Mouse (Mus musculus) MN1 (cell line): ENCODE measurements around the gene Gm13287.
A peak's percentile ranks its signal among the peaks of the same experiment; 100 is the strongest.
"Not testable (repeated sequence)": the region's sequence is repeated elsewhere in the genome, so short reads cannot be mapped to it uniquely, and the experiment has no call there.

Experiments
- DNase-seq: peaks from one replicate; pipeline ENCODE4 v3.0.0-alpha.2; 2016; ENCODE audit warnings: low spot score

Gene Gm13287

DNA sequence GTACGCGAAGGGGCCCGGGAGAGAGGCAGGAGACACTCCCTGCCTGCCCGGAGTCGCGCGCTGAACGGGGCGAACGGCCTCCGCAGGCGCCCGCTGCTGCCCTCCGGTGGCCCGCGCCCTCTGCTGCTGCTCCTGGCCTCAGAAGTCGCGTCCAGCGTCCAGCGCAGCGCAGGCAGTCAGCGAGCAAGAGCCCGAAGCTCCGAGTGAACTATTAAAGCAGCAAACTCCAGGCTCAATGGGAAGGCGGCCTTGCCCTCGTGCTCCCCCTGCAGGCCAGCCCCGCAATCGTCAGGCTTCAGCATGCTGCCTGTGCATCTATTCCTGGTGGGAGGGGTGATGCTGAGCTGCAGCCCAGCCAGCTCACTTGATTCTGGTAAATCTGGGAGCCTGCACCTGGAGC is 6.0 kb upstream of the Gm13287 start, which contains the start of gene Gm13279:
Gene Gm13279, plus strand, starts transcription at position 301 of the 400 bp plus-strand sequence.
- DNase-seq: not testable (repeated sequence)

DNA sequence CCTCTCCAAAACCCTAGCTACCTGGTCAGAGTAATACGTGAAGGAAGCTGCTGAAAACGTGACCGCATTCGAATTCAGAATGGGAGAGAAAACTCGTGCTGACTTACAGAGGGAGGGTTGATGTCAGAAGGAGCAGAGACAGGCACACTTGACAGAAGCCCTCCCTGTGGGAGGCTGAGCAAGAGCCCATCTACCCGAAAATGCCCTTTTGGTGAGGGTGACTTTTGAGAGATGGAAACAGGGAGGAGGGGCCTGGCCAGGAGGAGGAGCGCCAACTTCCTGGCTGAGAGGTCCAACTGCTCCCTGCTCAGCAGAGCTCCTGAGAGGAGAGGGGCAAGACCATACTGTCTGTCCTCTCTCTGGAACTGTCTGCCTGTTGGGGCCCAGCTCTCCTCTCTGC is 3.7 kb upstream of the Gm13287 start, which contains the start of gene Gm13285:
Gene Gm13285, plus strand, starts transcription at position 301 of the 400 bp plus-strand sequence.
- not testable (repeated sequence) for DNase-seq

DNA sequence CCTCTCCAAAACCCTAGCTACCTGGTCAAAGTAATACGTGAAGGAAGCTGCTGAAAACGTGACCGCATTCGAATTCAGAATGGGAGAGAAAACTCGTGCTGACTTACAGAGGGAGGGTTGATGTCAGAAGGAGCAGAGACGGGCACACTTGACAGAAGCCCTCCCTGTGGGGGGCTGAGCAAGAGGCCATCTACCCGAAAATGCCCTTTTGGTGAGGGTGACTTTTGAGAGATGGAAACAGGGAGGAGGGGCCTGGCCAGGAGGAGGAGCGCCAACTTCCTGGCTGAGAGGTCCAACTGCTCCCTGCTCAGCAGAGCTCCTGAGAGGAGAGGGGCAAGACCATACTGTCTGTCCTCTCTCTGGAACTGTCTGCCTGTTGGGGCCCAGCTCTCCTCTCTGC is 2.2 kb downstream of the Gm13287 start, which contains the start of gene Gm13288:
Gene Gm13288, plus strand, starts transcription at position 301 of the 400 bp plus-strand sequence.
- not testable (repeated sequence) for DNase-seq

DNA sequence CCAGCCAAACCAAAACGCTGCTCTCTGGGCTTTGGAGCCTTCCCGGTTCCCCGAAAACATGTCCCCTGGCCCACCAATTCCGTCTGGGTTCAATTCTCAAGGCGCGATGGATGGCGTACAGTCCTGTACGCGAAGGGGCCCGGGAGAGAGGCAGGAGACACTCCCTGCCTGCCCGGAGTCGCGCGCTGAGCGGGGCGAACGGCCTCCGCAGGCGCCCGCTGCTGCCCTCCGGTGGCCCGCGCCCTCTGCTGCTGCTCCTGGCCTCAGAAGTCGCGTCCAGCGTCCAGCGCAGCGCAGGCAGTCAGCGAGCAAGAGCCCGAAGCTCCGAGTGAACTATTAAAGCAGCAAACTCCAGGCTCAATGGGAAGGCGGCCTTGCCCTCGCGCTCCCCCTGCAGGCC is 2.7 kb downstream of the Gm13287 start:
- not testable (repeated sequence) for DNase-seq

DNA sequence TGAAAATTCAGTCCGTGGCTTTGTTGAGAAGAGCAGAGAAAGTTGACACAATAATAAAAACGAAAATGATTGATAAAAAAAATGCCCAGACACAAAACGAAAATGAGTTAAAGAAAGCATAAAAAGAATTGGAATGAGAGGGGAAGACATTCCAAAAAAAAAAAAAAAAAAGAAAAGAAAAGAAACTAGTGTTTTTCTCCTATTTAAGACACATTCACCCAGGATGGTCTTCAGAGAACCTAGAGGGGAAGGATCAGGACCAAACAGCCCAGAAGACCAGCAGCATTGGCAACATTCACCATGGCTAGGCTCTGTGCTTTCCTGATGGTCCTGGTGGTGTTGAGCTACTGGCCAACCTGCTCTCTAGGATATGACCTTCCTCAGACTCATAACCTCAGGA is 12.9 kb downstream of the Gm13287 start, which contains the start of gene Ifna7:
Gene Ifna7, plus strand, starts transcription at position 301 of the 400 bp plus-strand sequence.
- no peak for DNase-seq

DNA sequence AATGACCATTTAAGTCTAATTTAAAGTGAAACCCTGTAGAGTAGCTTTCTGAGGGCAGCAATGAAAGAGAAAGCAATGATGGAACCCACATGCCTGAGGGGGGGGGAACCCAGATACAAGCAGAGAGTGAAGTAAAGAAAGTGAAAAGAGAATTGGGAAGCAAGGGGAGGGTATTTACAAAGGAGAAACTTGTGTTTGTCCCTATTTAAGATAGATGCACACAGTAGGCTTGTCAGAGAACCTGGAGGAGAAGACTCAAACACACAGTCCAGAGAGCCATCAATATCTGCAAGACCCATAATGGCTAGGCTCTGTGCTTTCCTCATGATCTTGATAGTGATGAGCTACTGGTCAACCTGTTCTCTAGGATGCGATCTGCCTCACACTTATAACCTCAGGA is 16.6 kb downstream of the Gm13287 start, which contains the start of gene Ifna11:
Gene Ifna11, plus strand, starts transcription at position 301 of the 400 bp plus-strand sequence.
- no peak for DNase-seq

DNA sequence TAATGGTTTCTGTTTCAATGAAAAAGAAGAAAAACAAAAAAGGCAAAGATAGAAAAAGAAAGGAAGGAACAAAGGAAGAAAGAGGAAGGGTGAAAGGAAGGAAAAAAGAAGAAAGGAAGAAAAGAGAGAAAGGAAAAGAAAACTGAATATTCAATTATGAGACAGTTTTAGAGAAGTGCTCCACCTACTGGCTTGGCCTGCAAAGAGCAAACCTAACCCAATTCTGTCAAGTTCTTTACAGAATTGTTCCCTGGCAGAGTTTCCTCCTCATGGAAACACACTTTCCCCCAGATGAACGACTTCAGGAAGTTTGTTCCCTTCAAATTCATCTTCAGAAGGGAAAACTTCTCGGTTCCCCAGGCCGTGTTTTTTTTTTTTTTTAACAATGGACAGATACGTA is 19.9 kb downstream of the Gm13287 start:
- DNase-seq: peak; percentile 10

DNA sequence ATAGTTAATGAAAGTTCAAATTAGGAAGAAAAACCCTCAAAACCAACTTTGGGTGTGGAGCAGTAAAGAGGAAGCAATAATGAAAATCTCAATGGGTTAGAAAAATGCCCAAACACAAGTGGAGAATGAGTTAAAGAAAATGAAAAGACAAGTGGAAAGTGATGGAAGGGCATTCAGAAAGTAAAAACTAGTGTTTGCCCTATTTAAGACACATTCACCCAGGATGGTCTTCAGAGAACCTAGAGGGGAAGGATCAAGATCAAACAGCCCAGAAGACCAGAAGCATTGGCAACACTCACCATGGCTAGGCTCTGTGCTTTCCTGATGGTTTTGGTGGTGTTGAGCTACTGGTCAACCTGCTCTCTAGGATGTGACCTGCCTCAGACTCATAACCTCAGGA is 24.1 kb downstream of the Gm13287 start, which contains the start of gene Ifna6:
Gene Ifna6, plus strand, starts transcription at position 301 of the 400 bp plus-strand sequence.
- not testable (repeated sequence) for DNase-seq

DNA sequence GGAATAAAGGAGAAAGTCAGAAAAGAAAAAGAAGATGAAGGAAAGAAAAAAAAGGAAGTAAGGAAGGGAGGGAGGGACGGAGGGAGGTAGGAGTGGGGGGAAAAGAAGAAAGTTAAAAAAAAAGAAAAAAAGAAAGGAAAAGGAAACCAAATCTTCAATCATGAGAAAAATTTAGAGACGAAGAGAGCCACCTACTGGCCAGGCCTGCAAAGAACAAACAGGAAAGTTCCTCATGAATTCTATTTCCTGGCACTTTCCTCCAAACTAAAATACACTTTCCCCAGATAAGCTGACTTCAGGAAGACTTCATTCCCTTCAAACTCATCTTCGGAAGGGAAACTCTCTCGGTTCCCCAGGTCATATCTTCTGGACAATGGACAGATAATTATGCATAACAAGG is 27.5 kb downstream of the Gm13287 start:
- no peak for DNase-seq

DNA sequence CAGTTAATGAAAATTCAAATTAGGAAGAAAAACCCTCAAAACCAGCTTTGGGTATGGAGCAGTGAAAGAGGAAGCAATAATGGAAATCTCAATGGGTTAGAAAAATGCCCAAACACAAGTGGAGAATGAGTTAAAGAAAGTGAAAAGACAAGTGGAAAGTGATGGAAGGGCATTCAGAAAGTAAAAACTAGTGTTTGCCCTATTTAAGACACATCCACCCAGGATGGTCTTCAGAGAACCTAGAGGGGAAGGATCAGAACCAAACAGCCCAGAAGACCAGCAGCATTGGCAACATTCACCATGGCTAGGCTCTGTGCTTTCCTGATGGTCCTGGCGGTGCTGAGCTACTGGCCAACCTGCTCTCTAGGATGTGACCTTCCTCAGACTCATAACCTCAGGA is 32.2 kb downstream of the Gm13287 start, which contains the start of gene Ifna5:
Gene Ifna5, plus strand, starts transcription at position 301 of the 400 bp plus-strand sequence.
- DNase-seq: not testable (repeated sequence)

DNA sequence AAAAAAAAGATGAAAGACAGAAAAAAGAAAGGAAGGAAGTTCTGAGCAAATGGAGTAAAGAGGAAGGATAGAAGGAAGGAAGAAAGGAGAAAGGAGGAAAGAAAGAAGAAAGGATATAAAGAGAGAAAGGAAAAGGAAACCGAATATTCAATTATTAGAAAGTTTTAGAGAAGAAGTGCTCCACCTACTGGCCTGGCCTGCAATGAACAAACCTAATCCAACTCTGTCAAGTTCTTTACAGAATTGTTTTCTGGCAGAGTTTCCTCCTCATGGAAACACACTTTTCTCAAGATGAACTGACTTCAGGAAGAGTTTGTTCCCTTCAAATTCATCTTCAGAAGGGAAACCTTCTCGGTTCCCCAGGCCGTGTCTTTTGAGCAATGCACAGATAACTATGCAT is 35.8 kb downstream of the Gm13287 start:
- DNase-seq: no peak

DNA sequence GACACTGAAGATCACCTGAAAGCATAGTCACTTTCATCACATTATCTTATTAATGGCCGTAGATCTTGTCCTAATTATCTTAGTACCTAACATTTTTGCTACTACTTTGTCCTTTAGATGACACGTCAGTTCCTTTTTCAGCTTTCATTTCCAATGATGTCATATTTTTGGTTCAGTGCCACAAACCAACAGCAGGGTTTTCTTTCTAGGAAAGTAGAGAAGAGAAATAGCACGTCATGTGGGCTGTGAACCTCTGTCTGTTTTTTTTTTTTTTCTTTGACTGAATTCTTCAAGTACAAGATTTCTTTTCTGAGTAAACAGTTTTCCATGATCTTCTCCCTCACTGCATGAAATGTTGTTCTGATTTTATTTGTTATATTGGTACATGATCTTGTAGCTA is 37.0 kb downstream of the Gm13287 start:
- DNase-seq: no peak

DNA sequence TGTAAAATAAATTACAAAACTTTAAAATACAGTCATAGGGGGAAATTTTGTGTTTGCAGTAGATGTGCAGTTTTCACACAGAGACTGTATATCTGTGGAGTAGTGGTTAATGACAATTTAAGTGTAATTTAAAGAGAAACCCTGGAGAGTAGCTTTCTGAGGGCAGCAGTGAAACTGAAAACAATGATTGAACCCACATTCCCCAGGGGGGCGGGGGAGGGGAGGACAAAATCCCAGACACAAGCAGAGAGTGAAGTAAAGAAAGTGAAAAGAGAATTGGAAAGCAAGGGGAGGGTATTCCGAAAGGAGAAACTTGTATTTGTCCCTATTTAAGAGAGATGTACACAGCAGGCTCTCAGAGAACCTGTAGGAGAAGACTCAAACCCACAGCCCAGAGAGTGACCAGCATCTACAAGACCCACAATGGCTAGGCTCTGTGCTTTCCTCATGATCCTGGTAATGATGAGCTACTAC is 38.4 kb downstream of the Gm13287 start, which contains the start of gene Ifna4:
Gene Ifna4, plus strand, starts transcription at position 424 of the 474 bp plus-strand sequence.
- no peak for DNase-seq

DNA sequence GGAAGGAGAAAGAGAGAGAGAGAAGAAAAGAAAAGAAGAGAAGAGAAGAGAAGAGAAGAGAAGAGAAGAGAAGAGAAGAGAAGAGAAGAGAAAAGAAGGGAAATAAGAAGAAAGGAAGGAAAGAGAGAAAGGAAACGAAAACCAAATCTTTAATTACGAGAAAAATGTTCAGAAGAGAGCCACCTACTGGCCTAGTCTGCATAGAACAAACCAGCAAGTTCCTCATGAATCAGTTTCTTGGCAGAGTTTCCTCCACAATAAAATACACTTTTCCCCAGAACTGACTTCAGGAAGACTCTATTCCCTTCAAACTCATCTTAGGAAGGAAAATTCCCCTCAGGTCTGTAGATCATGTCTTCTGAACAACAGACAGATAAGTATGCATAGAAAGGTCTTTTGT is 42.3 kb downstream of the Gm13287 start:
- DNase-seq: no peak

DNA sequence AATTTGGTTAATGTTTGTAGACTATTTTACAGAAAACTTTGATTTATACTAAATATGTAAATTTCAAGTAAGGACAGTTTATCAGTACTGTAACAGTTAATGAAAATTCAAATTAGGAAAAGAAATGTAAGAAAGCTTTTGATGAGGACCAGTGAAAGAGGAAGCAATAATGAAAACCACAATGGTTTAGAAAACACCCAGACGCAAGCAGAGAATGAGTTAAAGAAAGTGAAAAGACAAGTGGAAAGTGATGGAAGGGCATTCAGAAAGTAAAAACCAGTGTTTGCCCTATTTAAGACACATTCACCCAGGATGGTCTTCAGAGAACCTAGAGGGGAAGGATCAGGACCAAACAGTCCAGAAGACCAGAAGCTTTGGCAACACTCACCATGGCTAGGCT is 46.6 kb downstream of the Gm13287 start, which contains the start of gene Ifna1:
Gene Ifna1, plus strand, starts transcription at position 390 of the 400 bp plus-strand sequence.
- no peak for DNase-seq

DNA sequence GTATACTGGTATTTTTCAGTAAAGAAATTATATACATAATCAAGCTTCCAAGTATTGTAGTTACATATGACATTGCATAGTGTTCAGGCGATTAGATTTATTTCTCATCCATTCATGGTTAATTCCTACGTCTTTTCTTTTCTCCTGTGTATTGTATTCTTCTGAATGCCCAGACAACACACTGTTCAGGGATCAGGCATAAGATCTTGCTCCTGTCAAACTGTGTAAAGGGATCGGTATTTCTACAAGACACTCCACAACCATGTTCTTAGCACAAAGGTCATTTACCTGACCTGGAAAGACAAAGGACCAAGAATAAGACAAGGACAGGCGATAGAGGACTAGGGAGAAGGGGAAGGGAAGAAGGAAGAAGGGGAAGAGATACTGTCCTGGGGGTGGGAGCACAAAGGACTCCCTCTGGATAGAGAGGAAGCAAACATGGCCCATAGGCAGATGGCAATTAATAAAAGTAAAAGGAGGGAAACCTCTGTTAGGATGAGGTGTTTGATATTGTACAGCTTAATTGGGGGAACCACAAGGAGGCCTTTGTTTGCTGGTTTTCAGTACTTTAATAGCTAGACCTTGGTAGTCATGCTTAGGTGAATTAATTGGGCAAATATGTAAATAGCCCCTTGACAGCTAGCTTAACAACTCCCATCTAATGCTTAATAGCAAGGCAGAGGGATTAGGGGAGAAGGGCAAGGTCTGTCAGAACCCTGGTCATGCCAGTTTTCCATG is 48.1 kb downstream of the Gm13287 start:
- no peak for DNase-seq
